Mouse (Mus musculus) heart, postnatal 0 days (tissue): ENCODE data around the gene Fads1.

Source experiments
- CTCF ChIP-seq: IDR thresholded peaks from 2 replicates; pipeline ENCODE4 v1.5.1; 2016; ENCODE audit warnings: antibody characterized with exemption, control low read depth, low read depth
- EP300 ChIP-seq: IDR thresholded peaks from 2 replicates; pipeline ENCODE4 v1.6.1; 2016; ENCODE audit warnings: antibody characterized with exemption, low read depth

- TF ChIP-seq CTCF (no peak), EP300 (no peak)
These were observed 22.4 kb downstream of the Fads1 start for GRCm38 (mm10) chr19:10205051-10205450.
